Mouse (Mus musculus): ENCODE results near the gene Kcnc2. TPM values are rescaled to one million over a fixed set of nuclear protein-coding genes. Genes with fewer than 3 reads are reported as not detected.

Kcnc2 gene
- polyA plus RNA-seq, 1 experiment from 2014 or later: 7.7 TPM

DNA sequence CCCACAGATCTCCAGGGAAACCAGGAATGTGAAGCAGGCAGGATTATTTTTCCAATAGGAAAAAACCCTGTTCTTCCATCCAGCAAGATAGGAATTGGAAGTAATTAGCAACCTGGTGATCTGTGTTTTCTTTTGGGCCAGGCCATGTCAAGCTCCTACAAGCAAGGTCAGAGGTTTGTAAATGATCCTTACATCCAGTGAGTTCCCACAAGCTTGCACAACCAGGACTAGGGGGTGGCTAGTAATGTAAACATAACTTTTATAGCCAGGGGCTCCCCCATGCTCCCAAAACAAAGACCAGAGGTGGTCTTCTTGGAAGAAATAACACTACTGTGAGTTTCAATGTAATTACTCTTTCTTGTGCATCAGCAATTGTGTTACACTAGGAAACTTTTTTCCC lies 214.9 kb downstream of the Kcnc2 start:
- Histone ChIP-seq H3K9ac (no peak overlapping the region), H3K4me1 (replicated peaks) (no peaks in the 10 kb centered on the region), H3K27me3 (no peaks in the 10 kb centered on the region), H3K36me3 (no peaks in the 10 kb centered on the region), H3K9me3 (no peaks in the 10 kb centered on the region), H3K4me2 (no peak overlapping the region), H3K27ac (replicated peaks) (no peak overlapping the region), H3K4me3 (no peak overlapping the region)
- ATAC-seq (ENCODE audit: low FRiP score, low read depth): no peak

DNA sequence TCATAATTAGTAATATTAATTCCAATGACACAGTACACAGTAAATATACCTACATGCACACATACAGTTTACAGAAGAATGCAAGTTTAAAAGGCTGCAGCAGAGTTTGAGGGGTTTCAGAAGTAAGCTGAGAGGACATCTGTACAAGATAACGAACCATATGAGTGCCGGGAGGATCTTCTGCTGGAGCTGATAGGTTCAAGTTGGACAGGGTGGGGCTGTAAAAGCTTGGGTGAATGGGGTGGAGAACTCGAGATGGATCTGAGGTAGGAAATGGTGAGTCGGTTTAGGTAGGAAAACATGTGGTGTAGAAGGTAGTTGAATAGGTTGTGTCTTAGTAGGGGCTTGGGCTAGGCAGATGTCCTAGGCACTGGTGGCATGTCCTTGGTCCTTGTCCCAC lies 217.8 kb downstream of the Kcnc2 start:
- H3K27ac ChIP-seq (replicated peaks): no peak overlapping the region
- H3K4me3 ChIP-seq: no peak overlapping the region
- no peak for ATAC-seq (ENCODE audit: low FRiP score, low read depth)
- WGBS: 88% methylated on average over 4 of the region's 4 CpGs
- no peaks in the 10 kb centered on the region for H3K9me3 ChIP-seq
- H3K4me1 ChIP-seq (replicated peaks): no peaks in the 10 kb centered on the region
- H3K36me3 ChIP-seq: no peaks in the 10 kb centered on the region
- H3K4me2 ChIP-seq: no peak overlapping the region
- H3K27me3 ChIP-seq: no peaks in the 10 kb centered on the region
- no peak overlapping the region for H3K9ac ChIP-seq

Other genes starting within 250 kb of the Kcnc2 start
- gene Glipr1l1, start 210.9 kb upstream of the Kcnc2 start, polyA plus RNA-seq (2015; fragmentation: Nextera tagmentation; extraction: Ambion mirVana): 0.29 TPM in 1 of 2 replicates, not detected in the other
- gene Glipr1l2, start 187.8 kb upstream of the Kcnc2 start, polyA plus RNA-seq (2015; fragmentation: Nextera tagmentation; extraction: Ambion mirVana): not detected in 2 replicates
- gene Glipr1l3, start 110.8 kb upstream of the Kcnc2 start, polyA plus RNA-seq (2015; fragmentation: Nextera tagmentation; extraction: Ambion mirVana): 0.49 and 0.52 TPM in 2 replicates
- gene Caps2, start 107.5 kb upstream of the Kcnc2 start, polyA plus RNA-seq (2015; fragmentation: Nextera tagmentation; extraction: Ambion mirVana): 0.58 and 0.66 TPM in 2 replicates